Mouse (Mus musculus): Measurements from ENCODE around the gene Syngr3.
"Not testable (repeated sequence)": the region's sequence is repeated elsewhere in the genome, so short reads cannot be mapped to it uniquely, and the experiment has no call there.

DNA sequence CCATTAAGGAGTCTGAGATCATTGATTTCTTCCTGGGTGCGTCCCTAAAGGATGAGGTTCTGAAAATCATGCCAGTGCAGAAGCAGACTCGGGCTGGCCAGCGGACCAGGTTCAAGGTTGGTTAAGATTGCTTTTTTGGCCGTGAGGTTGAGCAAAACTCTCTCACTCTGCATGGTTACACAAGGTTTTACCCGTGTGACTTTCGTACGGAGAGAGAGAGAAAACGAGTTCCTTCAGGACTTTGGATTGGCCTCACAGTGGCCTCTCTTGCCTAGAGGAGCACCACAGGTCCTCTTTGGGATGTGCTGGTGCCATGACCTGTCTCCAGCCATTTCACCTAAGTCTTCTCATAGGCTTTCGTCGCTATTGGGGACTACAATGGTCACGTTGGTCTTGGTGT, 30.9 kb upstream of the Syngr3 start:
- not testable (repeated sequence) for TF ChIP-seq POLR2A, CTCF (IDR thresholded peaks at IDR 0.05; ENCODE audit: extremely low read depth, insufficient read depth, low read length)

All from cortical plate, adult 2 months (tissue).